Mouse (Mus musculus) thymus, adult 18-20 months (tissue): ENCODE measurements at regions not wholly inside any gene's neighbourhood (a gene's known extent, or its start where the extent isn't known, plus 50 kb on each side); places are given as distances from the start of the nearest gene placed in this dataset.
"Not testable (repeated sequence)": the region's sequence is repeated elsewhere in the genome, so short reads cannot be mapped to it uniquely, and the experiment has no call there.

Experiments
- DNase-seq, 2 experiments: peaks; one replicate each; pipeline ENCODE4 v3.0.0; 2022; ENCODE audit warnings: mixed read lengths in 2 of 2

GRCm38 (mm10) chr7:125181548-125181947, 262.9 kb upstream of the Kdm8 start:
- no peak for DNase-seq

DNA sequence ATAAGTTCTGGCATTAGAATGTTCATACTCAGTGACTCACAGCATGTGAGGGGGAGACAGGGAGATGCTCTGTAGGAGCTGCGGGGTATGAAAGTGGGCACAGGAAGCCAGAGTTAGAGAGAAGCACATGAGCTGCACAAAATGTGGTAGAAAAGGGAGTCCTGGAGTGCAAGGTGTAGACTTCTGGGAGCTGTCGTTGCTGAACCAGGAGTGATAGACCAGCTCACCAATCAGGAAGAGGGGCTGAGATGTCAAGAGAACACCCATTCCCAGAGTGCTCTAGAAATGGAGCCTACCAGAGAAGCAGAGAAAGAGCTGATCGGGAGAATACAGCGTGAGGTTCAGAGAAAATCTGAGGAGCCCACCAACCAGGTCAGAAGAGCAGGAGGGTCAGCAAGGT, 262.2 kb upstream of the Kdm8 start:
- no peak for DNase-seq

DNA sequence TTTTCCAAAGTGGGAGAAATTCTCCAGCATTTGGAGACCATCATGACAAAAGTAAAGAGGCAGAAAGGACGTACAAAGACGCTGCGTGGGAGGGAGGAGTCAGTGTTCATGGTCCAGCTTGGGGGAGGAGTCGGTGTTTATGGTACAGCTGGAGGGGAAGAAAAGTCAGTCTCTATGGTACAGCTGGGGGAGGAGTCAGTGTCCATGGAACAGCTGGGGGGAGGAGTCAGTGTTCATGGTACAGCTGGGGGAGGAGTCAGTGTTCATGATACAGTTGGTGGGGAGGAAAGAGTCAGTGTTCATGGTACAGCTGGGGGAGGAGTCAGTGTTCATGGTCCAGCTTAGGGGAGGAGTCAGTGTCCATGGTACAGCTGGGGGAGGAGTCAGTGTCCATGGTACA, 261.5 kb upstream of the Kdm8 start:
- DNase-seq, result not testable (repeated sequence)

- DNase-seq, result no peak
Observed at GRCm38 (mm10) chr7:125185037-125185679, 259.3 kb upstream of the Kdm8 start.

- no peak for DNase-seq
Observed at GRCm38 (mm10) chr7:125187011-125187740, 257.3 kb upstream of the Kdm8 start.

DNA sequence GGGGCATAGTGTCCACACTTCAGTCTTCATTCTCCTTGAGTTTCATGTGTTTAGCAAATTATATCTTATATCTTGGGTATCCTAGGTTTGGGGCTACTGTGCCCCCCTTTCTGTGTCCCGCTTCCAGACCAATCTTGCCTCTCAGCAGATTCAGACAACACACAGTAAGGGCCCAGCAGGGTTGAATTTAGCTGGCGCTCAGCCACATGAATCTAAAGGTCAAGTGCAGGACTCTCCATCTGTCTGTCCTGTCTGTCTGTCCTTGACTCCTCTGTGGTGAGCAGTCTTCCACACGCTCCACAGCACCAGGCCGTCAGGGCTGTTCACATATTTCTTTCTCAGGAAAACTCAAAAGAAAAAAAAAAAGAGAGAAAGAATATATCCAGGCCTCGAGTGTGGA, 255.5 kb upstream of the Kdm8 start:
- no peak for DNase-seq

GRCm38 (mm10) chr7:125190067-125190466, 254.4 kb upstream of the Kdm8 start:
- no peak for DNase-seq

- no peak for DNase-seq
Observed at GRCm38 (mm10) chr7:125191313-125191712, 253.2 kb upstream of the Kdm8 start.

GRCm38 (mm10) chr7:125211346-125211973, 233.0 kb upstream of the Kdm8 start:
- no peak for DNase-seq

- DNase-seq, result no peak
Observed at GRCm38 (mm10) chr7:125214036-125214435, 230.4 kb upstream of the Kdm8 start.

- DNase-seq, result no peak
Observed at GRCm38 (mm10) chr7:125217630-125218029, 226.8 kb upstream of the Kdm8 start.

- DNase-seq, result no peak
Observed at GRCm38 (mm10) chr7:125222684-125223083, 221.8 kb upstream of the Kdm8 start.

DNA sequence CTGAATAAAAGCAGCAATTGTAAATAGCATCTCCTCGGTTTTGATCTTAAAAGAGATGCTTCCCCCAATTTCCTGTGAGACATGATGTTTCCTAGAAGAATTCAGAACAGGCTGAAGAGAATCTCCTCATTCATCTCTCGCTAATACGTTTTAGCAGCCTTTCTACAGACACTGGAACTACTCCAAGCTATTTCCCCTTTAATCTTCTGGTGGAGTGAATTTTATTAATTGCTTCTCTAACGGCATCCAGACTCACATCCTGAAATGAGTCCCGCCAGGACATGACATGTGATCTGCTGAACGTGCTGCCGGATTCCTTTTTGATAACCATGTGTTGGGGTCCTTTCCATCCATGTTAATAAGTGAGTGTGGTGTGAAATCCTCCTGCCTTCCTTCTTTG, 209.6 kb upstream of the Kdm8 start:
- DNase-seq, result no peak

DNA sequence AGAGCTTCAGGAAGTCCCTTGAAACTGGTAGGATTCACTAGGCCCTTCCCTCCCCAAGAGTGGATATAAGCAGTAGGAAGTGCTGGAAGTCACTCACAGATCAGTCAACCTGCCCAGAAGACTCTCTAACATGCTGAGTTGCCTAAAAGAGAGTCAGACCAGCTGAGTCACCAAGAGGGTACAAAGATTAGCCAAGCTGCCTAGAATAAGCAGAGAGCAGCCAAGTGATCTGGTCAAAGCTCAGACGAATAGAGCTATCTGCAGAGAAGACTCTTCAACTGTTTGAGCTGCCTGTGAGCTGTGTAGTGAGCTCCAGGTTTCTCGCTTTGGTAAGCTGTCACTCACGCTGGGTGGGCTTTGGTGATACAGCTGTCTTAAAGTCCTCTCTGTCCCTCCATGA, 207.4 kb upstream of the Kdm8 start:
- no peak for DNase-seq

- no peak for DNase-seq
Observed at GRCm38 (mm10) chr7:125243021-125243420, 201.5 kb upstream of the Kdm8 start.

- DNase-seq, result no peak
Observed at GRCm38 (mm10) chr7:125248386-125248785, 196.1 kb upstream of the Kdm8 start.

DNA sequence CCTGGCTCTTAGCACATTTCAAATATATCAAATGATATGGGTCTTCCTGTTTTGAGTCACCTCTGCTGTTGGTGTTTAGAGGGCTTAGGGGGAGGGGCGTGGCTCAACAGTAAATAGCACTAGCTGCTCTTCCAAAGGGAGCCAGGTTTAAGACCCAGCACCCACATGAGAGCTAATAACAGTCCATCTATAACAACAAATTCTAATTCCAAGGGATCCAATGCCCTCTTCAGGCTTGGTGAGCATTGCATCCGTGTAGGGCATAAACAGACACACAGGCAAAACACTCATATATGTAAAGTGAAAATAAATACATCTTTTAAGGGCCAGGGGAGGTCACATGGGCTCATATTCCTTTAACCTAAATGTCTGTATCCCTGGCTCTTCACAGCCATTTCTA, 194.1 kb upstream of the Kdm8 start:
- DNase-seq, result no peak

- no peak for DNase-seq
Observed at GRCm38 (mm10) chr7:125250970-125251585, 193.4 kb upstream of the Kdm8 start.

DNA sequence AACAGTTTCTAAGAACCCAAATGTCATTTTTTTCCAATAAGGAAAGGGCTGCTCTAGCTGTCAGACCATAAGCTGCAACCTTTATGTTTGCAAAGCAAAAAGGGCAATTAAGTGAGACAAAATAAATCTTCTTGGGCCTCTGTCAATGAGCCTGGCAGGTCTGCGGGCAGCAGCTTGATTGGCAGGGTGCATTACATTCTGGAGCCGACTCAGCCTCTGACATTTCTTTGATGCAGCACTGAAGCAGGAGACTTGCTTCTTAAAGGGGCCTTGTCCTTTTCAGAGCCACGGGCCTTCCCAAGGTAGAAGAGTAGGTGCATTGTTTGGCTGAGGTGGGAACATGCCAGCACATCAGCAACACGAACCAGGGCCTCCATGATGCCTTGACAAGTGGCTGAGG, 190.2 kb upstream of the Kdm8 start:
- no peak for DNase-seq

GRCm38 (mm10) chr7:125259016-125259415, 185.5 kb upstream of the Kdm8 start:
- no peak for DNase-seq

GRCm38 (mm10) chr7:125262133-125262532, 182.3 kb upstream of the Kdm8 start:
- no peak for DNase-seq

DNA sequence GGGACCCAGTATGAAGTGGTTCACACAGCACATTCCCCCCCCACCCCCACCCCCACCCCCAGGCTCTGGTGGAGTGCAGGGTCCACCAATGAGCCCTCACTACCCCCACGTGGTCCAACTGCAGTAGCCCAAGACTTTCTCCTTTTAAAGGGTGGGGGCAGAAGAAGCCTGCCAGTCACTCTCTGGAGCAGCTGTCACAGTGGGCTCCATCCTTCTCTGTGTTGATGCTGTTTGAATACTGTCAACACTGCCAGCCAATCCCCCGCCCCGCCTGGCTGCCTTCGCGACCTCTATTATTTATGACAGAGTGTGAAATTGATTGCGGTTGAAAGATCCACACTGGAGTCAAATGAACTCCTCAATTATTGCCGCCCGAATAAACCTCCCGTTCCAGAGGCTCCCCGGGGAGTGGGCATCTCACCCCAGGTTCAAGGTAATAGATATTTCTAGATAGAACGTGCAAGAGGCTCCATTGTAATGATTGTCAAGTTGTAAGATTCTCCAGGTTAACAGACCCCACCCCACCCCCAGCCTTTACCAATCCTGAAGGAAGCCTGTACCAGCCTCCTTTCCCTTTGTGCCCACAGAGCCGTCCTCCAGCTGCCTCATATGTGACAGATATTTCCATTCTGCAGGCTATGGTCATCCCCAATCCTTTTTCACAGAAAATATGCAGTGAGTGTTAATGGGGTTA, 181.7 kb upstream of the Kdm8 start:
- no peak for DNase-seq

GRCm38 (mm10) chr7:125263756-125264155, 180.7 kb upstream of the Kdm8 start:
- no peak for DNase-seq
